Mouse (Mus musculus): ENCODE measurements around the gene Tmco2.

GRCm38 (mm10) chr4:121080395-121080794 lies 28.6 kb downstream of the Tmco2 start:
- TF ChIP-seq POLR2A (IDR thresholded peaks at IDR 0.05; ENCODE audit: borderline replicate concordance, extremely low read depth, low read depth, low read length) (no peak), CTCF (IDR thresholded peaks at IDR 0.05; ENCODE audit: insufficient read depth, low read length) (no peak)
